Mouse (Mus musculus) hindbrain, embryonic 12.5 days (tissue): ENCODE measurements around the gene Tbx4. TPM values are rescaled to one million over a fixed set of nuclear protein-coding genes. Genes with fewer than 3 reads are reported as not detected.

ENCODE experiments used
- ATAC-seq: fragments of 200-750 bp; cut with Nextera tagmentation; 2 replicates; pipeline ENCODE4 v1.8.0; 2017; ENCODE audit warnings: moderate TSS enrichment; ENCODE audit not compliant: low FRiP score
- H3K27ac ChIP-seq: fragments of 300-500 bp; sonication (generic); 2 replicates; pipeline ENCODE4 v1.5.1; 2016; ENCODE audit warnings: mild to moderate bottlenecking
- H3K27me3 ChIP-seq: fragments of 300-500 bp; sonication (generic); 2 replicates; pipeline ENCODE4 v1.6.1; 2016; ENCODE audit warnings: mild to moderate bottlenecking
- H3K36me3 ChIP-seq: fragments of 300-500 bp; sonication (generic); 2 replicates; pipeline ENCODE4 v1.6.1; 2016; ENCODE audit warnings: mild to moderate bottlenecking
- H3K4me1 ChIP-seq: fragments of 300-500 bp; sonication (generic); 2 replicates; pipeline ENCODE4 v1.6.1; 2016
- H3K4me2 ChIP-seq: fragments of 300-500 bp; sonication (generic); replicated peaks from 2 replicates; pipeline ENCODE4 v1.6.1; 2016; ENCODE audit warnings: mild to moderate bottlenecking
- H3K4me3 ChIP-seq: fragments of 300-500 bp; sonication (generic); 2 replicates; pipeline ENCODE4 v1.5.1; 2016; ENCODE audit warnings: mild to moderate bottlenecking
- H3K9ac ChIP-seq: fragments of 300-500 bp; sonication (generic); 2 replicates; pipeline ENCODE4 v1.6.1; 2016; ENCODE audit warnings: mild to moderate bottlenecking, moderate library complexity
- H3K9me3 ChIP-seq: fragments of 300-500 bp; sonication (generic); replicated peaks from 2 replicates; pipeline ENCODE4 v1.6.1; 2016; ENCODE audit warnings: mild to moderate bottlenecking
- WGBS: fragments of 180-500 bp; shearing (Covaris S2); methylation state at CpG from one replicate; pipeline ENCODE4 v1.1.7; 2016; 5-methylcytosine and 5-hydroxymethylcytosine counted together
- polyA plus RNA-seq: library from polyadenylated mRNA; unstranded; fragments of >200 nt; fragmentation: Nextera tagmentation; extraction: Ambion mirVana; gene quantifications from 2 replicates; pipeline ENCODE4 v1.2.1, GENCODE M21; 2016

The Tbx4 gene
- polyA plus RNA-seq, 1 experiment from 2014 or later, result 0.57 TPM

GRCm38 (mm10) chr11:85960273-85960672 lies 74.1 kb downstream of the Tbx4 start:
- Histone ChIP-seq H3K9ac (no peak overlapping the region), H3K4me3 (no peak overlapping the region), H3K27me3 (no peaks in the 10 kb centered on the region), H3K4me2 (no peak overlapping the region), H3K36me3 (no peaks in the 10 kb centered on the region), H3K9me3 (no peaks in the 10 kb centered on the region), H3K4me1 (no peaks in the 10 kb centered on the region), H3K27ac (no peak overlapping the region)
- no peak for ATAC-seq
- WGBS, result 83% methylated on average over 6 of the region's 6 CpGs

GRCm38 (mm10) chr11:85961498-85961897 lies 75.3 kb downstream of the Tbx4 start:
- WGBS, result 74% methylated on average over 9 of the region's 9 CpGs
- H3K4me3 ChIP-seq, result no peak overlapping the region
- no peak overlapping the region for H3K27ac ChIP-seq
- no peaks in the 10 kb centered on the region for H3K27me3 ChIP-seq
- H3K9ac ChIP-seq, result no peak overlapping the region
- H3K4me1 ChIP-seq, result no peaks in the 10 kb centered on the region
- no peak overlapping the region for H3K4me2 ChIP-seq
- no peaks in the 10 kb centered on the region for H3K36me3 ChIP-seq
- no peak for ATAC-seq
- H3K9me3 ChIP-seq, result no peaks in the 10 kb centered on the region

Other genes with a start within 250 kb of the Tbx4 start
- gene Tbx2, start 53.9 kb upstream of the Tbx4 start, polyA plus RNA-seq, result 3.8 and 4.9 TPM in 2 replicates
- gene Gm11444, start 36.1 kb upstream of the Tbx4 start, polyA plus RNA-seq, result not detected in 2 replicates